Mouse (Mus musculus) embryonic facial prominence, embryonic 14.5 days (tissue): Measurements from ENCODE around the gene Sik1. TPM values are rescaled to one million over a fixed set of nuclear protein-coding genes. Genes with fewer than 3 reads are reported as not detected.

Experiments
- ATAC-seq: fragments of 200-750 bp; cut with Nextera tagmentation; 2 replicates; pipeline ENCODE4 v1.8.0; 2017; ENCODE audit warnings: low read depth, moderate number of reproducible peaks, moderate TSS enrichment
- DNase-seq: peaks from one replicate; pipeline ENCODE4 v3.0.0-alpha.2; 2015; ENCODE audit warnings: low spot score
- H3K27ac ChIP-seq: fragments of 300-500 bp; sonication (generic); replicated peaks from 2 replicates; pipeline ENCODE4 v1.5.1; 2014; ENCODE audit warnings: low read depth, mild to moderate bottlenecking, low read length, moderate library complexity
- H3K27me3 ChIP-seq: fragments of 300-500 bp; sonication (generic); replicated peaks from 2 replicates; pipeline ENCODE4 v1.6.1; 2014; ENCODE audit warnings: low read length; ENCODE audit not compliant: control insufficient read depth, insufficient read depth
- H3K36me3 ChIP-seq: fragments of 300-500 bp; sonication (generic); 2 replicates; pipeline ENCODE4 v1.6.1; 2014; ENCODE audit warnings: low read length, mixed read lengths; ENCODE audit not compliant: control insufficient read depth, insufficient read depth
- H3K4me1 ChIP-seq: fragments of 300-500 bp; sonication (generic); 2 replicates; pipeline ENCODE4 v1.6.1; 2014; ENCODE audit warnings: antibody characterized with exemption, low read length; ENCODE audit not compliant: control insufficient read depth, insufficient read depth
- H3K4me2 ChIP-seq: fragments of 300-500 bp; sonication (generic); 2 replicates; pipeline ENCODE4 v1.6.1; 2014; ENCODE audit warnings: low read depth, mild to moderate bottlenecking, low read length, moderate library complexity, mixed read lengths
- H3K4me3 ChIP-seq: fragments of 300-500 bp; sonication (generic); 2 replicates; pipeline ENCODE4 v1.5.1; 2014; ENCODE audit warnings: low read depth, mild to moderate bottlenecking, low read length
- H3K9ac ChIP-seq: fragments of 300-500 bp; sonication (generic); 2 replicates; pipeline ENCODE4 v1.6.1; 2014; ENCODE audit warnings: low read depth, mild to moderate bottlenecking, low read length, moderate library complexity, mixed read lengths
- H3K9me3 ChIP-seq: fragments of 300-500 bp; sonication (generic); 2 replicates; pipeline ENCODE4 v1.6.1; 2016; ENCODE audit warnings: low read length; ENCODE audit not compliant: control insufficient read depth
- WGBS: fragments of 180-500 bp; shearing (Covaris S2); extraction: QIAGEN DNeasy Blood & Tissue Kit; methylation state at CpG from one replicate; pipeline ENCODE4 v1.1.7; 2014; 5-methylcytosine and 5-hydroxymethylcytosine counted together
- polyA plus RNA-seq: library from polyadenylated mRNA; unstranded; fragments of >200 nt; fragmentation: Nextera tagmentation; extraction: Ambion mirVana; gene quantifications from 2 replicates; pipeline ENCODE4 v1.2.1, GENCODE M21; 2014

Sik1 gene
- polyA plus RNA-seq, 1 experiment from 2014 or later: 27.8 TPM

GRCm38 (mm10) chr17:31879406-31879805, 23.8 kb upstream of the Sik1 start:
- Histone ChIP-seq H3K4me1 (peaks cover 12% of the 10 kb centered on the region), H3K9me3 (no peaks in the 10 kb centered on the region), H3K4me2 (no peak overlapping the region), H3K4me3 (no peak overlapping the region), H3K36me3 (no peaks in the 10 kb centered on the region), H3K9ac (no peak overlapping the region), H3K27ac (no peak overlapping the region), H3K27me3 (no peaks in the 10 kb centered on the region)
- DNase-seq (no peak), ATAC-seq (no peak)
- 71% methylated on average over 10 of the region's 10 CpGs for WGBS

GRCm38 (mm10) chr17:31877650-31878141, 22.1 kb upstream of the Sik1 start:
- Histone ChIP-seq H3K4me2 (no peak overlapping the region), H3K27me3 (no peaks in the 10 kb centered on the region), H3K4me1 (peaks cover 12% of the 10 kb centered on the region), H3K9ac (no peak overlapping the region), H3K27ac (no peak overlapping the region), H3K4me3 (no peak overlapping the region), H3K9me3 (no peaks in the 10 kb centered on the region), H3K36me3 (no peaks in the 10 kb centered on the region)
- DNase-seq: peak; percentile 48
- WGBS: 51% methylated on average over 14 of the region's 14 CpGs
- ATAC-seq: peak; percentile 68

- ATAC-seq (no peak), DNase-seq (no peak)
- H3K27ac ChIP-seq: no peak overlapping the region
- no peak overlapping the region for H3K4me2 ChIP-seq
- H3K9ac ChIP-seq: no peak overlapping the region
- H3K27me3 ChIP-seq: no peaks in the 10 kb centered on the region
- no peak overlapping the region for H3K4me3 ChIP-seq
- no peaks in the 10 kb centered on the region for H3K9me3 ChIP-seq
- no peaks in the 10 kb centered on the region for H3K36me3 ChIP-seq
- peaks cover 12% of the 10 kb centered on the region for H3K4me1 ChIP-seq
- 53% methylated on average over 3 of the region's 4 CpGs for WGBS
Measured at GRCm38 (mm10) chr17:31877181-31877581, 21.6 kb upstream of the Sik1 start.

- no peak for DNase-seq
- Histone ChIP-seq H3K4me2 (no peak overlapping the region), H3K27ac (no peak overlapping the region), H3K4me3 (no peak overlapping the region), H3K9ac (no peak overlapping the region), H3K4me1 (peaks cover 12% of the 10 kb centered on the region), H3K9me3 (no peaks in the 10 kb centered on the region), H3K36me3 (no peaks in the 10 kb centered on the region), H3K27me3 (no peaks in the 10 kb centered on the region)
- 62% methylated on average over 3 of the region's 3 CpGs for WGBS
- ATAC-seq: no peak
Measured at GRCm38 (mm10) chr17:31876775-31877174, 21.2 kb upstream of the Sik1 start.

GRCm38 (mm10) chr17:31875326-31875930, 19.8 kb upstream of the Sik1 start:
- Histone ChIP-seq H3K4me2 (no peak overlapping the region), H3K36me3 (no peaks in the 10 kb centered on the region), H3K4me1 (peaks cover 12% of the 10 kb centered on the region), H3K4me3 (no peak overlapping the region), H3K27me3 (no peaks in the 10 kb centered on the region), H3K27ac (no peak overlapping the region), H3K9me3 (no peaks in the 10 kb centered on the region), H3K9ac (no peak overlapping the region)
- DNase-seq (no peak), ATAC-seq (no peak)
- 69% methylated on average over 10 of the region's 10 CpGs for WGBS

- no peak overlapping the region for H3K27ac ChIP-seq
- no peaks in the 10 kb centered on the region for H3K27me3 ChIP-seq
- no peak overlapping the region for H3K9ac ChIP-seq
- ATAC-seq (no peak), DNase-seq (no peak)
- no peaks in the 10 kb centered on the region for H3K9me3 ChIP-seq
- H3K4me1 ChIP-seq: peaks cover 12% of the 10 kb centered on the region
- WGBS: 82% methylated on average over 12 of the region's 12 CpGs
- no peak overlapping the region for H3K4me2 ChIP-seq
- no peaks in the 10 kb centered on the region for H3K36me3 ChIP-seq
- H3K4me3 ChIP-seq: no peak overlapping the region
Measured at GRCm38 (mm10) chr17:31874691-31875090, 19.1 kb upstream of the Sik1 start.

- Histone ChIP-seq H3K27me3 (no peaks in the 10 kb centered on the region), H3K27ac (no peak overlapping the region), H3K9me3 (no peaks in the 10 kb centered on the region), H3K36me3 (no peaks in the 10 kb centered on the region), H3K4me1 (peaks cover 12% of the 10 kb centered on the region), H3K9ac (no peak overlapping the region), H3K4me2 (no peak overlapping the region), H3K4me3 (no peak overlapping the region)
- 53% methylated on average over 8 of the region's 8 CpGs for WGBS
- no peak for DNase-seq
- no peak for ATAC-seq
Measured at GRCm38 (mm10) chr17:31873973-31874372, 18.4 kb upstream of the Sik1 start.

GRCm38 (mm10) chr17:31873185-31873870, 17.7 kb upstream of the Sik1 start:
- Histone ChIP-seq H3K4me2 (no peak overlapping the region), H3K4me1 (peaks cover 12% of the 10 kb centered on the region), H3K4me3 (no peak overlapping the region), H3K9ac (no peak overlapping the region), H3K36me3 (no peaks in the 10 kb centered on the region), H3K9me3 (no peaks in the 10 kb centered on the region), H3K27me3 (no peaks in the 10 kb centered on the region), H3K27ac (no peak overlapping the region)
- ATAC-seq: no peak
- WGBS: 78% methylated on average over 8 of the region's 8 CpGs
- no peak for DNase-seq

GRCm38 (mm10) chr17:31872826-31873165, 17.2 kb upstream of the Sik1 start:
- H3K27ac ChIP-seq: no peak overlapping the region
- H3K9me3 ChIP-seq: no peaks in the 10 kb centered on the region
- peaks cover 10% of the 10 kb centered on the region for H3K4me1 ChIP-seq
- H3K27me3 ChIP-seq: no peaks in the 10 kb centered on the region
- H3K4me2 ChIP-seq: no peak overlapping the region
- no peak overlapping the region for H3K9ac ChIP-seq
- H3K36me3 ChIP-seq: no peaks in the 10 kb centered on the region
- DNase-seq (no peak), ATAC-seq (no peak)
- no peak overlapping the region for H3K4me3 ChIP-seq
- WGBS: 60% methylated on average over 7 of the region's 7 CpGs
